In the genomic region with DNA sequence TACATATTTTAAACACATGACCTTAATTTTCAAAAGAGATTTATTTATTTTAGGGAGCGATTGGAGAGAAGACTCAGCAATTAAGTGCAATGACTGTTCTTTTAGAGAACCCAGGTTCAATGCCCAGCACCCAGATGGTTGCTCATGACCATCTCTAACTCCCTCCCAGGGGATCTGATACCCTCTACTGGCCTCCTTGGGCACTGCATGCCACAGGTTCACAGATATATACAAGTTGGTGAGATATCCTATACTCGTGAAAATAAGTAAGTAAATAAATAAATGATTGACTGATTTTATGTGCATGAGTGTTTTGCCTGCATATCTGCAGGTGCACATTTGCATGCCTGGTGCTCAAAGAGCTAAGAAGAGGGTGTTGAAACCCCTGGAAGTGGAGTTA, we compare ENCODE assay signal across 10 mouse cellular contexts. TPM values are rescaled to one million over a fixed set of nuclear protein-coding genes. Genes with fewer than 3 reads are reported as not detected.
A peak's percentile ranks its signal among the peaks of the same experiment; 100 is the strongest.
DNase-seq lines count a peak whose midpoint lies in the region; ATAC-seq and TF ChIP-seq lines count a peak whose summit lies in the region.
"Had no signal": no experiment of that assay in that cellular context is flagged by ENCODE, and none has a peak within 500 bp of the region (broad histone marks: within the 10 kb centered on the region; RNA-seq: fewer than 3 reads in every experiment).

No protein-coding gene starts in this region.

- intact Hi-C loops in heart, adult 2 months (cut with DNase I), result no loop called here

- TF ChIP-seq POLR2A in heart, adult 2 months (IDR thresholded peaks at IDR 0.05; ENCODE audit: insufficient read depth, low read depth, low read length), result no peak

- H3K9ac ChIP-seq in heart, adult 2 months (ENCODE audit: low read depth, low read length), result no peak overlapping the region
- H3K9ac ChIP-seq in lung, embryonic 14.5 days, result no peak overlapping the region

- no peaks in the 10 kb centered on the region for H3K4me1 ChIP-seq in heart, adult 2 months (ENCODE audit: control insufficient read depth, insufficient read depth, low read length)
- H3K4me1 ChIP-seq in lung, embryonic 14.5 days (ENCODE audit: insufficient read depth), result no peaks in the 10 kb centered on the region
- H3K4me1 ChIP-seq: megakaryocyte, embryonic 14.5 days had no signal

- no peaks in the 10 kb centered on the region for H3K36me3 ChIP-seq in heart, adult 2 months (ENCODE audit: control insufficient read depth, insufficient read depth, low read length)
- H3K36me3 ChIP-seq in lung, embryonic 14.5 days (ENCODE audit: insufficient read depth), result no peaks in the 10 kb centered on the region

- no peak for DNase-seq in heart, adult 2 months
- DNase-seq in heart, adult 9 months (ENCODE audit: low spot score in 2 of 2), result no peak
- DNase-seq in lung, embryonic 14.5 days, result no peak
- DNase-seq in lung, postnatal 14 days, result no peak
- DNase-seq in NIH3T3 (ENCODE audit: low read depth), result peak; percentile 37
- peak; percentile 6 for DNase-seq in thymus, postnatal 0 days (ENCODE audit: low spot score)
- DNase-seq in cerebellum, adult 11-12 months, result no peak
- no peak for DNase-seq in frontal cortex, postnatal 14 days (ENCODE audit: low spot score in 2 of 2)
- DNase-seq: right cerebral cortex, postnatal 25 days had no signal

- no peaks in the 10 kb centered on the region for H3K79me2 ChIP-seq in heart, adult 2 months (replicated peaks; ENCODE audit: control insufficient read depth, insufficient read depth, low read length)

- H3K4me2 ChIP-seq in lung, embryonic 14.5 days, result no peak overlapping the region

- no peak overlapping the region for H3K4me3 ChIP-seq in heart, adult 2 months
- H3K4me3 ChIP-seq in lung, embryonic 14.5 days (ENCODE audit: low read depth, low read length), result no peak overlapping the region
- H3K4me3 ChIP-seq: megakaryocyte, embryonic 14.5 days had no signal

- no peaks in the 10 kb centered on the region for H3K27me3 ChIP-seq in heart, adult 2 months (ENCODE audit: control insufficient read depth, insufficient read depth, low read length)
- H3K27me3 ChIP-seq in lung, embryonic 14.5 days (ENCODE audit: insufficient read depth, low read length), result no peaks in the 10 kb centered on the region
- H3K27me3 ChIP-seq: megakaryocyte, embryonic 14.5 days had no signal

- H3K27ac ChIP-seq in heart, adult 2 months, result no peak overlapping the region
- no peak overlapping the region for H3K27ac ChIP-seq in lung, embryonic 14.5 days (ENCODE audit: low read depth)

- 48% methylated on average over 2 of the region's 2 CpGs for WGBS in heart, adult 2 months
- 38% methylated on average over 2 of the region's 2 CpGs for WGBS in lung, embryonic 14.5 days

- TF ChIP-seq EP300 in heart, adult 2 months (IDR thresholded peaks at IDR 0.05; ENCODE audit: insufficient read depth, low read depth, low read length), result no peak

- H3K9me3 ChIP-seq in lung, embryonic 14.5 days (ENCODE audit: low read depth, low read length), result no peaks in the 10 kb centered on the region
- H3K9me3 ChIP-seq: megakaryocyte, embryonic 14.5 days had no signal

- TF ChIP-seq CTCF in heart, adult 2 months (IDR thresholded peaks at IDR 0.05), result peak; percentile 50
- peak; percentile 44 for TF ChIP-seq CTCF in lung, embryonic 14.5 days (IDR thresholded peaks at IDR 0.05; ENCODE audit: low read depth)

- no peak for ATAC-seq in lung, embryonic 14.5 days (ENCODE audit: insufficient read depth)

RNA-seq across cellular contexts. Expression of a gene that starts 48.1 kb away (rescaled TPM):
- total RNA-seq in heart, adult 2 months (2021), result under 1 TPM; 0.07 to 0.29 TPM
- polyA plus RNA-seq in heart, adult 2 months (2012; rRNA removed), result 0.18 and 0.27 TPM in 2 replicates
- polyA plus RNA-seq in lung, embryonic 14.5 days (2014; fragmentation: Nextera tagmentation; extraction: Ambion mirVana), result 0.05 and 0.28 TPM in 2 replicates
- 0.06 and 0.12 TPM in 2 replicates for polyA plus RNA-seq in thymus, postnatal 0 days (2015; fragmentation: Nextera tagmentation; extraction: Ambion mirVana)

Comparison
In these comparisons a context has a peak if more than half of its experiments do, and no peak if none do; other contexts are left out.
1. DNase-seq: peak in NIH3T3 (single experiment) and thymus, postnatal 0 days (single experiment); none in heart, adult 2 months (0 of 2), heart, adult 9 months (0 of 2), lung, embryonic 14.5 days (single experiment), lung, postnatal 14 days (single experiment), cerebellum, adult 11-12 months (single experiment) and frontal cortex, postnatal 14 days (0 of 2).